Mouse (Mus musculus): Measurements from ENCODE around the gene Rap1gap2. TPM values are rescaled to one million over a fixed set of nuclear protein-coding genes. Genes with fewer than 3 reads are reported as not detected.

Rap1gap2 gene
- total RNA-seq, 4 experiments from 2014 or later = 74.3 to 93.7 (median 83.1) TPM

GRCm38 (mm10) chr11:74502485-74502884 is 108.2 kb downstream of the Rap1gap2 start:
- no peak for DNase-seq (ENCODE audit: low spot score)

GRCm38 (mm10) chr11:74501989-74502388 is 108.7 kb downstream of the Rap1gap2 start:
- DNase-seq (ENCODE audit: low spot score) = no peak

GRCm38 (mm10) chr11:74501061-74501460 is 109.7 kb downstream of the Rap1gap2 start:
- no peak for DNase-seq (ENCODE audit: low spot score)

- DNase-seq (ENCODE audit: low spot score) = no peak
Measured at GRCm38 (mm10) chr11:74499521-74500099, 111.1 kb downstream of the Rap1gap2 start.

GRCm38 (mm10) chr11:74499058-74499457 is 111.7 kb downstream of the Rap1gap2 start:
- no peak for DNase-seq (ENCODE audit: low spot score)

GRCm38 (mm10) chr11:74496581-74496980 is 114.1 kb downstream of the Rap1gap2 start:
- no peak for DNase-seq (ENCODE audit: low spot score)

GRCm38 (mm10) chr11:74493936-74494335 is 116.8 kb downstream of the Rap1gap2 start:
- DNase-seq (ENCODE audit: low spot score) = no peak

- peak; percentile 35 for DNase-seq (ENCODE audit: low spot score)
Measured at GRCm38 (mm10) chr11:74493172-74493862, 117.4 kb downstream of the Rap1gap2 start.

- no peak for DNase-seq (ENCODE audit: low spot score)
Measured at GRCm38 (mm10) chr11:74491130-74491529, 119.6 kb downstream of the Rap1gap2 start.

- DNase-seq (ENCODE audit: low spot score) = no peak
Measured at GRCm38 (mm10) chr11:74489239-74489638, 121.5 kb downstream of the Rap1gap2 start.

GRCm38 (mm10) chr11:74487952-74488351 is 122.8 kb downstream of the Rap1gap2 start:
- DNase-seq (ENCODE audit: low spot score) = no peak

- peak; percentile 38 for DNase-seq (ENCODE audit: low spot score)
Measured at GRCm38 (mm10) chr11:74485435-74486217, 125.1 kb downstream of the Rap1gap2 start.

- DNase-seq (ENCODE audit: low spot score) = no peak
Measured at GRCm38 (mm10) chr11:74483871-74484270, 126.8 kb downstream of the Rap1gap2 start.

GRCm38 (mm10) chr11:74483153-74483817 is 127.4 kb downstream of the Rap1gap2 start:
- DNase-seq (ENCODE audit: low spot score) = no peak

GRCm38 (mm10) chr11:74481797-74482196 is 128.9 kb downstream of the Rap1gap2 start:
- no peak for DNase-seq (ENCODE audit: low spot score)

GRCm38 (mm10) chr11:74479715-74480289 is 130.9 kb downstream of the Rap1gap2 start:
- no peak for DNase-seq (ENCODE audit: low spot score)

GRCm38 (mm10) chr11:74478877-74479276 is 131.8 kb downstream of the Rap1gap2 start:
- DNase-seq (ENCODE audit: low spot score) = no peak

GRCm38 (mm10) chr11:74472671-74473070 is 138.0 kb downstream of the Rap1gap2 start:
- DNase-seq (ENCODE audit: low spot score) = no peak

- DNase-seq (ENCODE audit: low spot score) = no peak
Measured at GRCm38 (mm10) chr11:74468195-74468594, 142.5 kb downstream of the Rap1gap2 start.

GRCm38 (mm10) chr11:74465712-74466111 is 145.0 kb downstream of the Rap1gap2 start:
- DNase-seq (ENCODE audit: low spot score) = no peak

GRCm38 (mm10) chr11:74464181-74464977 is 146.3 kb downstream of the Rap1gap2 start:
- no peak for DNase-seq (ENCODE audit: low spot score)

All from heart, adult 8-10 months (tissue).